Mouse (Mus musculus): ENCODE results near the gene Cdk15.

DNA sequence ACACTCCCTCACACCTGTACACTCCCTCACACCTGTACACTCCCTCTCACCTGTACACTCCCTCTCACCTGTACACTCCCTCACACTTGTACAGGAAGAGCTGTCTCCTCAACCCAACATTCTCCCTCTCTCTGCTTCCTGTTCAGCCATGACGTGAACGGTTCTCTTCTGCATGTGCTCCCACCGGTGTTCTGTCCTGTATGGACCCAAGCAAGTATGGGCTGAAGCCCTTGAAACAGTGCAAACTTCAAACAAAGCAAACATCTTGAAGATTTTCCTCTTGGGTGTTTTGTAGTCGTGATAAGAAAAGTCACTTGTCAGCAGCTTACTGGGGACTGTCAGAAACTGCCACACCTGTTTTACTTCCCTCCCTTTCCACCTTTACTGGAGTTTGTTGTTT is 144.5 kb downstream of the Cdk15 start:
- TF ChIP-seq CTCF (IDR thresholded peaks at IDR 0.05; ENCODE audit: low read depth) (no peak), EP300 (IDR thresholded peaks at IDR 0.05; ENCODE audit: low read depth) (no peak)

Measured in heart, postnatal 0 days (tissue).